Mouse (Mus musculus) limb, embryonic 12.5 days (tissue): ENCODE measurements around the gene Irak2. TPM values are rescaled to one million over a fixed set of nuclear protein-coding genes. Genes with fewer than 3 reads are reported as not detected.

Source experiments
- ATAC-seq: fragments of 200-750 bp; cut with Nextera tagmentation; 2 replicates; pipeline ENCODE4 v1.8.0; 2017; ENCODE audit warnings: low read depth, moderate TSS enrichment; ENCODE audit not compliant: insufficient number of reproducible peaks, insufficient read depth, low FRiP score, low TSS enrichment
- H3K27ac ChIP-seq: fragments of 300-500 bp; sonication (generic); 2 replicates; pipeline ENCODE4 v1.5.1; 2016; ENCODE audit warnings: mild to moderate bottlenecking, moderate library complexity
- H3K27me3 ChIP-seq: fragments of 300-500 bp; sonication (generic); 2 replicates; pipeline ENCODE4 v1.6.1; 2016; ENCODE audit warnings: mild to moderate bottlenecking, moderate library complexity
- H3K36me3 ChIP-seq: fragments of 300-500 bp; sonication (generic); 2 replicates; pipeline ENCODE4 v1.6.1; 2016; ENCODE audit warnings: mild to moderate bottlenecking, moderate library complexity
- H3K4me1 ChIP-seq: fragments of 300-500 bp; sonication (generic); replicated peaks from 2 replicates; pipeline ENCODE4 v1.6.1; 2016
- H3K4me2 ChIP-seq: fragments of 300-500 bp; sonication (generic); 2 replicates; pipeline ENCODE4 v1.6.1; 2016; ENCODE audit warnings: mild to moderate bottlenecking, moderate library complexity
- H3K4me3 ChIP-seq: fragments of 300-500 bp; sonication (generic); replicated peaks from 2 replicates; pipeline ENCODE4 v1.5.1; 2016; ENCODE audit warnings: mild to moderate bottlenecking
- H3K9ac ChIP-seq: fragments of 300-500 bp; sonication (generic); replicated peaks from 2 replicates; pipeline ENCODE4 v1.6.1; 2016; ENCODE audit warnings: mild to moderate bottlenecking, moderate library complexity
- H3K9me3 ChIP-seq: fragments of 300-500 bp; sonication (generic); 2 replicates; pipeline ENCODE4 v1.6.1; 2016; ENCODE audit warnings: mild to moderate bottlenecking, moderate library complexity
- WGBS: fragments of 180-500 bp; shearing (Covaris S2); methylation state at CpG from one replicate; pipeline ENCODE4 v1.1.7; 2016; 5-methylcytosine and 5-hydroxymethylcytosine counted together
- polyA plus RNA-seq: library from polyadenylated mRNA; unstranded; fragments of >200 nt; fragmentation: Nextera tagmentation; extraction: Ambion mirVana; gene quantifications from 2 replicates; pipeline ENCODE4 v1.2.1, GENCODE M21; 2016

Irak2 gene
- polyA plus RNA-seq, 1 experiment from 2014 or later: 4.1 TPM

- no peak for ATAC-seq
- Histone ChIP-seq H3K4me2 (no peak overlapping the region), H3K4me3 (no peak overlapping the region), H3K4me1 (peaks cover 11% of the 10 kb centered on the region), H3K27ac (no peak overlapping the region), H3K36me3 (no peaks in the 10 kb centered on the region), H3K9ac (no peak overlapping the region), H3K27me3 (no peaks in the 10 kb centered on the region), H3K9me3 (no peaks in the 10 kb centered on the region)
- WGBS: 80% methylated on average over 3 of the region's 3 CpGs
Measured at GRCm38 (mm10) chr6:113658226-113658625, 20.0 kb downstream of the Irak2 start.

GRCm38 (mm10) chr6:113659648-113660491 lies 21.6 kb downstream of the Irak2 start:
- Histone ChIP-seq H3K4me2 (no peak overlapping the region), H3K27me3 (no peaks in the 10 kb centered on the region), H3K36me3 (no peaks in the 10 kb centered on the region), H3K27ac (no peak overlapping the region), H3K9me3 (no peaks in the 10 kb centered on the region), H3K4me3 (no peak overlapping the region), H3K9ac (no peak overlapping the region), H3K4me1 (peaks cover 11% of the 10 kb centered on the region)
- 76% methylated on average over 8 of the region's 8 CpGs for WGBS
- no peak for ATAC-seq

DNA sequence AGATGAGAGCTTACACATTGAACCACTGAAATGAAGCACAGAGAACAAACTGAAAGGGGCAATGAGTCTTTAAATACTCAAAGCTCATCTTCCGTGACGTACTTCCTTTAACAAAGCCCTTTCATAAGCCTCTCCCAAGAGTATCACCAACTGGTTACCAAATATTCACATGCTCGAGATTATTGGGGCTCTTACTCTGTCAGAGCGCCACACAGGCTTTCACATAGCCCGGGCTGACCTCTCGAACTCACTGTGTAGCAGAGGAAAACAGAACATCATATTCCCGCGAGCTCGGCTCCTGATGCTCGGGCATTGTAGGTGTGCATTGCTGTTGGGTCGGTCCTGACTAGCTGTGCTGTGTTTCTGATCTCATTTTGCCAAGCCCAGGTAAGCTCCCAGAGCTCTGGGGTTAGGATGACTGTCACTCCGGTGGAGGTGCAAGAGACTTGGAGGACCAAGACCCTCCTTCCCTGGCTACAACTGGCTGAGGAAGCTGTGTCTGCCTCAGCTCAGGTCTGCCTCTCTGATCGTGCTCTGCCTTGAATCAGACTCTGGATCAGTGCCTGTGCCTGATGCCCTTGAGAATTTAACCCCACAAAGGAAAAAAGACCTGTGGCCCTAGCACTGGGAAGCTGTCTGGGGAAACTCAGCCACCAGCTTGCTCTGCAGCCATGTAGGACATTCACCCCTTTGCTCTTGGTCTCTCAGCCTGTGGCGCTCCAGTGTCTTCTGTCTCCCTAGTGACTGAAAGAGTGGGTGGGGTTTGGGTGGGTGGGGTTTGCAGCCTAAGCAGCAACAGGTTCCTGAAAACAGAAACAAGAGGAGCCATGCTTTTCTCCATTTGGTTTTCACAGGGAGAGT lies 22.5 kb downstream of the Irak2 start:
- Histone ChIP-seq H3K9me3 (no peaks in the 10 kb centered on the region), H3K9ac (no peak overlapping the region), H3K4me3 (no peak overlapping the region), H3K27ac (no peak overlapping the region), H3K36me3 (no peaks in the 10 kb centered on the region), H3K27me3 (no peaks in the 10 kb centered on the region), H3K4me1 (peaks cover 11% of the 10 kb centered on the region), H3K4me2 (no peak overlapping the region)
- no peak for ATAC-seq
- 71% methylated on average over 14 of the region's 14 CpGs for WGBS

DNA sequence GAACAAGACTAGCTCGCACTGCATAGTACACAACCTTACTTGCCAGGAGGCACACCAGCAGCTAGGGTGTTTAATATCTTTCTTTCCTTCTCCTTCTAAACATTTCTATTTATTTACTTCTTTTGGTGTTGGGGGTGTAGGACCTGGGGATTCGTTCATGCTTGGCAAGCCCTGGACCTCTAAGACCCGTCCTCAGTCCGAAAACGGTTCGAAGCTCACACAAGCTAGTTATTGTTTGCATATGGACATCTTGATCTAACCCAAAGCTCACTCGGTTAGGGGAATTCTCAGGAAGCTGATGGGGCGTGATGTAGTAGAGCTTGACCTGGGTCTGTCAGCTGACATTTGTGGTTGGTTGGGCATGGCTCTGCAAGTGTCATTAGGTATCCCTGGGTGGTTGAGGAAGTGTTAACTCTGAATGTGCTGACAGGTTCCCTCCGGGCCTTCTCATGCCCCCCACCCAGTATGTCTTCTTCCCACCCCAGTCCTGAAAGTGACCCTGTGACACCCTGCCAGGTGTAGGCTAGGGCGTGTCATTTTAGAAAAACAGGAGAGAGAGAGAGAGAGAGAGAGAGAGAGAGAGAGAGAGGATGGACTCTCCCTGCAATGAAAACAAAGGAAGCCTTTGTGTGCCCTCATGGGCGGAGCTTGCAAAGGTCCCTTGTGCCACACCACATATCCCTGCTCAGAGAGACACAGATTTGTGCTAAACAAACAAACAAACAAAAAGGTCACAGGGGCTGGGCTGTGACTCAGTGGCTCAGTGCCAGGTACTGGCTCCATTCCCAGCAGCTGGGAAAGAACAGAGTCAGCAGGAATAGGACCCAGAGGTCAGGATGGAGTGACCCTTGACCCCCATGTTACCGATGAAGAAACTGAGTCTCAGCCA lies 23.3 kb downstream of the Irak2 start:
- H3K27ac ChIP-seq: 0 out of 2 replicates have a peak overlapping the region, but pooled peaks have one; percentile 35
- H3K4me3 ChIP-seq: no peak overlapping the region
- H3K27me3 ChIP-seq: no peaks in the 10 kb centered on the region
- no peak overlapping the region for H3K4me2 ChIP-seq
- 66% methylated on average over 12 of the region's 12 CpGs for WGBS
- ATAC-seq: no peak
- H3K4me1 ChIP-seq: peaks cover 11% of the 10 kb centered on the region
- H3K36me3 ChIP-seq: no peaks in the 10 kb centered on the region
- H3K9ac ChIP-seq: no peak overlapping the region
- H3K9me3 ChIP-seq: peaks cover 7% of the 10 kb centered on the region

- WGBS: 91% methylated on average over 8 of the region's 8 CpGs
- H3K9me3 ChIP-seq: peaks cover 7% of the 10 kb centered on the region
- H3K27me3 ChIP-seq: no peaks in the 10 kb centered on the region
- H3K4me2 ChIP-seq: no peak overlapping the region
- H3K27ac ChIP-seq: no peak overlapping the region
- no peaks in the 10 kb centered on the region for H3K36me3 ChIP-seq
- H3K9ac ChIP-seq: no peak overlapping the region
- H3K4me3 ChIP-seq: no peak overlapping the region
- ATAC-seq: no peak
- H3K4me1 ChIP-seq: peaks cover 20% of the 10 kb centered on the region
Measured at GRCm38 (mm10) chr6:113662964-113663700, 24.9 kb downstream of the Irak2 start.

- no peak overlapping the region for H3K4me3 ChIP-seq
- H3K9me3 ChIP-seq: peaks cover 7% of the 10 kb centered on the region
- H3K9ac ChIP-seq: no peak overlapping the region
- H3K36me3 ChIP-seq: no peaks in the 10 kb centered on the region
- H3K4me2 ChIP-seq: no peak overlapping the region
- 87% methylated on average over 7 of the region's 7 CpGs for WGBS
- peaks cover 30% of the 10 kb centered on the region for H3K4me1 ChIP-seq
- H3K27ac ChIP-seq: no peak overlapping the region
- ATAC-seq: no peak
- H3K27me3 ChIP-seq: no peaks in the 10 kb centered on the region
Measured at GRCm38 (mm10) chr6:113664305-113664704, 26.0 kb downstream of the Irak2 start.

DNA sequence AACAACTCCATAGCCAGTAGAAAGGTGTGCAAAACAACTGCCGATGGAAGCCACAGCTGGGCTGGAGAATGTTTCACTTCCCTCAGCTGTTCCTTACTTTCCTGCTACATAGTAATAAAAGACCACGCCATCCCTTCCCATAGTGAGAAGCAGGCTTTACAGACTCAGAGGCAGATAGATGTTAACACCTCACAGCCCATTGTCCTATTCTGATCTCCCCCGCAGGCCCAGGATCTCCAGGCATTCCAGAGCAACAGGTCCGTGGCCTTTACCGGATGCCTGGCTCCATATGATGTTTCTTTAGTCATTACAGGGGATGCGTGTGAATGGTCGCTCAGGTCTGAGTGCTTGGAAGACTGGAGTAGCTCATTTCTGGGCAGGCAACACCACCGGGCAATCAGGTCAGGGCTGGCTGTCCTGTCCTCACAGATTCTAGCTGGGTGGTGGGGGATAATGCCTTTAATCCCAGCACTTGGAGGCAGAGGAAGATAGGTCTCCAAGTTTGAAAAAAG lies 29.4 kb downstream of the Irak2 start:
- no peaks in the 10 kb centered on the region for H3K27me3 ChIP-seq
- no peak overlapping the region for H3K4me3 ChIP-seq
- no peaks in the 10 kb centered on the region for H3K36me3 ChIP-seq
- H3K9ac ChIP-seq: no peak overlapping the region
- H3K4me2 ChIP-seq: no peak overlapping the region
- peak overlapping the region; percentile 68 for H3K27ac ChIP-seq
- peaks cover 24% of the 10 kb centered on the region for H3K4me1 ChIP-seq
- 47% methylated on average over 8 of the region's 8 CpGs for WGBS
- H3K9me3 ChIP-seq: peaks cover 10% of the 10 kb centered on the region
- ATAC-seq: no peak

DNA sequence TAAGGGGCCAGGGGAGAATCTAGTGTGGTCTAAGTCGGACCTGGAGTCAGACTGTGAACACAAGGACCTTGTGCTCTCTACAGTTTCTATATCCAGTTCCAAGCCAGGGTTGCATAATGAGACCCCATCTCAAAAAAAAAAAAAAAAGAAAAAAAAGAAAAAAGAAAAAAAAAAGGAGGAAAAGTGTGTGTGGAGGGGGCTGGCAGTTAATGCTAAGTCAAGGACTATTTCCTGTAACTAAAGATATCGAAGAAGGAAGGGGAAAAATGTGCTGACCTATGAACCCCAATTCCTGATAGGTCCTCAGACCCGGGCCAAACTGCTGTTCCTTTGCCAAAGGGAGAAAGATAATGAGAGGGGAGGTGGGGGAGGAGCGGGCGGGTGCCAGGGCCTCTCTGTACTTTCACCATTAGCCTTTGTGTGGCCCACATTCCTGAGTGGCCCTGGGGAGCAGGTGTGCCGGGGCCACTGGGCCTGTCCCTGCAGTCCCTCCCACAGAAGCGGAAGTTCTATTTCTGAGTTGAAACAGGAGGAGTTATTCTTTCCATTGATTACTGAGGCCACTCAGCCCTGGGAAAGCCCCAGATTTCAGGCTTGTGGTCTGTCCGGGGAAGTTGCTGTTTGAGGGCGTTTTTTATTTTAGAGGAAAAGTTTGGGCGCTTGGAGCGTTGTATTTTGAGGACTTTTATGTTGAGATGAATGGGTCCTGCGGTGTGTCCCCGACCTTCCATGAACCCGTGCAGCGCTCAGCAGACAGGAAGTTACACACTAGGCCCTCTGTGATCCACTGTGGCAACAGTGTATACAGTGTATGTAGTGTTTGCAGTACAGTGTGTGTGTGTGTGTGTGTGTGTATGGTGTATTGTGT lies 30.3 kb downstream of the Irak2 start:
- H3K27me3 ChIP-seq: no peaks in the 10 kb centered on the region
- peak; percentile 59; the same call in 1 of the 2 replicates for ATAC-seq
- H3K9ac ChIP-seq: no peak overlapping the region
- H3K27ac ChIP-seq: peak overlapping the region; percentile 68
- WGBS: 57% methylated on average over 15 of the region's 15 CpGs
- H3K4me3 ChIP-seq: no peak overlapping the region
- no peak overlapping the region for H3K4me2 ChIP-seq
- peaks cover 10% of the 10 kb centered on the region for H3K9me3 ChIP-seq
- H3K36me3 ChIP-seq: no peaks in the 10 kb centered on the region
- H3K4me1 ChIP-seq: peaks cover 24% of the 10 kb centered on the region

- H3K4me1 ChIP-seq: peaks cover 24% of the 10 kb centered on the region
- H3K36me3 ChIP-seq: no peaks in the 10 kb centered on the region
- peaks cover 10% of the 10 kb centered on the region for H3K9me3 ChIP-seq
- no peak for ATAC-seq
- no peaks in the 10 kb centered on the region for H3K27me3 ChIP-seq
- no peak overlapping the region for H3K4me2 ChIP-seq
- H3K4me3 ChIP-seq: no peak overlapping the region
- no peak overlapping the region for H3K9ac ChIP-seq
- 0 out of 2 replicates have a peak overlapping the region, but pooled peaks have one; percentile 17 for H3K27ac ChIP-seq
- 58% methylated on average over 7 of the region's 7 CpGs for WGBS
Measured at GRCm38 (mm10) chr6:113669821-113670220, 31.6 kb downstream of the Irak2 start.
